Mouse (Mus musculus) spleen, embryonic (tissue): Measurements from ENCODE around the gene Hes2.

Source experiments
- CTCF ChIA-PET: fragments of 350-600 bp; sonication (Branson Sonifier 250); formaldehyde crosslinking; loops from one replicate; lab custom pipeline; 2022; lab: Charles Lee

Gene Hes2

DNA sequence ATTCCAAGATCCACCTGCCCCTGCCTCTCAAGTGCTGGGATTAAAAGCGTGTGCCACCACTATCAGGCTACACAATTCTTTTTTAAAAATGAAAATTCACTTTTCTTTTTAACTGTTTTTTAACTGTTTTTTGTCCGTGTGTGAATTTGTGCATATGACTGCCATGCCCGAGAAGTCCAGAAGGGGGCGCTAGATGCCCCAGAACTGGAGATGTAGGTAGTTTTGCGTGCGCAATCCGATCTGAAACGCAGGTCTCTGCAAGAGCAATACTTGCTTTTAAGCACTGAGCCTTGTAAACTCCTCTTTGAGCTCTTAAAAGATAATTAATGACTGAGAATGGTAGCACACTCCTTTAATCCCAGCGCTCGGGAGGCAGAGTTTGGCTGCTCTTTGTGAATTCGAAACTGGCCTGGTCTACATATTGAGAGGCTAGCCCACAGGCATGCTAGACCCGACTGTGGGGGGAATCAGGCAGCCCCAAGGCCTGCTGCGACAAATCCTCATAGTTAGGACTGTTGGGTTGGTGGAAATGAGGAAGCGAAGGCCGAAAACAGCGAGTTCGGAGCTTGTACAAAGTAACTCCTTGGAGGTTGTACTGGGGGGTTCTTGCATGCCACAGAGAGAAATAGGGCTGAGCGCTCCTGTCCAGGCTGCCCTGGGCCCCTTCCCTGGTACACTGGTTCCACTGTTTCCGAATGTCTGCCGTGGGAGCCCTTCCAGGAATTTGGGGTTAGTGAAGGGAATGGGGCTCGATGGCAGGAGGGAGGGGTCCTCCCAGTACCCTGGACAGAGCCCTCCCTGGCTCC, 685 bp upstream of the Hes2 start:
- CTCF ChIA-PET: no interaction called here

DNA sequence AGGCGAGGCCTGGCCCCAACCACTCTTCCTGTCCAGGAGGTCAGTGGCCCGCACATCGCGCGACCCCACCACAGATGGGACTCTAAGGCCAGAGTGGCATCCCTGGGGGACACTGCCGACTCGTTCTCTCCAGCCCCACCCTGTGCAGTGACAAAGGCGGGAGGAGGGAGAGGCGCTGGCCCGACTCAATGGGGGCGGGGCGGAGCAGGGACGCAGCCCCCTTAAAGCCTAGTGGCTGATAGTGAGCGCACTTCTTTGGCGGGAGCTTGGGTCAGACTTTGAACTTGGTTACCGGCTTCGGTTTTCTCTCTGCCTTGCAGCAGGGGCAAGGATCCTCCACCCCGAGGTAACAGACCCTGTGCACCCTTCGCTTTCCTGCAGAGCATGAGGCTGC, 615 bp downstream of the Hes2 start:
- CTCF ChIA-PET: interaction anchor here (1.2 kb wide), 1 partner anchor 22 kb away, joined by 3 read pairs; no protein-coding TSS in a partner anchor

DNA sequence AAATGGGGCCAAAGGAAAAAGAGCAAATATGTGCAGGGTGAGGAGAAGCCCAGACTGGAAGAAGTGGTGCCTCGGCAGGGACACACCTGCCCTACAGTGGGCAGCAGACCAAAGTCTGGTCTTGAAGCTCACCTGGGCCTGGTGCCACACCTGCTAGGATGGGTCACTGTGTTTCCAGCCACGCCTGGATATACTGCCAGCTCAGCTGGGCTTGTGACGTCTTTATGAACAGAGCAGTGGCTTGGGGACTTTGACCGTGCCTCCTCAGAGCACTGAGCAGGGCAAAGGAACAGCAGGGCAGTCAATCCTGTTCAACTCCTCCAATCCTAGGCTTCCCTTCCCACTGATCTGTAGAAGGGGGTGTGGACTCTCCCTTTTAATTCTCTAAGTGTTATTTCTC, 2.1 kb downstream of the Hes2 start:
- CTCF ChIA-PET: no interaction called here

DNA sequence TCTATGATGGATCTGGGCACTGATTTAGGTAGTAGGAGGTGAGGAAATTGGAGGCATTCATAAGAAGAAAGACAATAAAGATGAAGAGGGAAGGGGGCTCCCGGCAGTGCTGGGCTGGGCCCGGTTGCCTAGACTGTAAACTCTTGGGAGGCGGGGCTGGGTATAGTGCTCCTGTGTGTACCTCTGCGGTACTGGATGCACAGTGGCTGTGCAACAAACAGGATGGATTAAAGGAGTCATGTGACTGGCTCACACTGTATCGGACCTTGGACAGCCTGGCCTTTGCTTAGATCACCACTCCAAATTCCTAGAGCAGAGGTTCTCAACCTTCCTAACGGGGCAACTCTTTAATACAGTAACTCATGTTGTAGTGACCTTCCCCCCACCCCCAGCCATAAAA, 2.9 kb downstream of the Hes2 start:
- CTCF ChIA-PET: no interaction called here

- CTCF ChIA-PET: no interaction called here
These were observed 4.1 kb downstream of the Hes2 start for GRCm38 (mm10) chr4:152162748-152163147.

DNA sequence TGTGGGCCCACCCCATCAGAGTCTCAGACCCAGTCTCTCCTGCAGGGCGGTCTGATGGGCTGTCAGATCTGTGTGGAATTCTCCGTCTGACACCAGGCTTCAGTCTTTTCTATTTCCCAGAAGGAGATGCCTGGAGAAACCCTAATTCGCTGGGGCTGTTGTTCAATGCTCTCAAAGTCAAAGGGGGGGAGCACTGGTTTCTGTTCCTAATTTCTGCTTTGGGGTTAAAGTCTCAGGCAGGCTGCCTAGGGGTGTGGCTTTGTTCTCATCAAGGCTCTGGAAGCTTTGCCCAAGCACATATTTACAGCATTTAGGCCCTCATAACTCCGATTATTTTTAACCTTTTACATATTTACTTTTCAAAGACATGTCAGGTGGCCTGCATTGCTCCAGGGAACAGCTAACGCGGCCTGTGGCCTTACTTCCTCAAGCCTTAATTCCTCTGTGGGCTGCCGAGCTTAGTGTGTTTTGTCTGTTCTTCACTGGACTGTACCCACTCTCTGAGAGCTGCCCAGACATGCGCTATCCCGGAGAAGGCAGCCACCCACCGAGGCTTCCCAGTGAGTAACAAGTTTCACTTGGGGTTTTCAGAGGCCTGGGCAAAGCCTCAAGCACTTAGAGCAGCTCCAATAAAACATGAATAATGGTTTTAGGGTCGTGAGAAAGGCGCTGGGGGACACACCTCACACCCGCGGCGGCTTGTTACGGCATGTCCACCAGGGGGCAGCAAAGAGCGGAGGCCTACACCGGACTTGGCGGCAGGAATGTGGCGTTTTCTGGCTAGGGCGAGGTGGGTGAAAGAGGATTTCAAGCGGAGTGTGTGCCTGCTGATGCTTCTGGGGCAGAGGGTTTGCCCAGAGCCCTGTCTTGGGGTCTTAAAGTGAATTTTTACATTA, 6.6 kb downstream of the Hes2 start:
- CTCF ChIA-PET: interaction anchor here (0.6 to 2.5 kb wide), 4 partner anchors 8 to 48 kb away, joined by 3 to 11 read pairs (median 6); no protein-coding TSS in a partner anchor

DNA sequence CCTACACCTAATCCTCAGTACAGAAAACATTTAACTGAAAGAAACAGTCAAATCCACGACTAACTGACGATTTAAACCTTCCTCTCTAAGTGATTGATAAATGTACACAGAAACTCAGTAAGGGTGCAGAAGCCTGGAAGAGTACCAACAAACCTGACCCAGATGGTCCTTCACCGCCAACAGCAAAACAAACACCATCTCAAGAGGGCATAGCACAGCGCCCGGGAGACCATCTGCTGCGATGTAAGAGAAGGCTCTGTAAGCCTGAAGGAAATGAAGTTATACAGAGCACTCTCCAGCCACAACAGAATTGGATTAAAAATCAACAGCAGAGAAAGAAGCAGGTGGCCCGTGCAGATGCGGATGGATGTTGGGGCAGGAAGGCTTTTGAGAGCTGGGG, 9.4 kb downstream of the Hes2 start:
- CTCF ChIA-PET: no interaction called here

DNA sequence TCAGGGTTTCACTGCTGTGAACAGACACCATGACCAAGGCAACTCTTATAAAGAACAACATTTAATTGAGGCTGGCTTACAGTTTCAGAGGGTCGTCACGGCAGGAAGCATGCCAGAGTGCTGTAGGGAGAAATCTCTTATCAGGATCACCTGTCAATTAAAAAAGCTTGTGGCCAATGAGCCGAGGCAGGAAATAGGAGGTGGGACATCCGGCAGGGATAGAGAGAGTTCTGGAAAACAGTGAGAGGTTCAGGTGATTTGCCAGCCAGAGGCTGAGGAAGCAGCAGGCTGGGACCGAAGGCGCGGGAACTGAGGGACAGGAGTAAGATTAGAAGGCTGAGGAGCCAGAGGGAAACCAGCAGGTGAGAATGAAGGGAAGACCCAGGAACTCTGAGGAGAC, 10.4 kb downstream of the Hes2 start:
- CTCF ChIA-PET: interaction anchor here (1.1 kb wide), 1 partner anchor 12 kb away, joined by 3 read pairs; no protein-coding TSS in a partner anchor

GRCm38 (mm10) chr4:152170286-152170685, 11.6 kb downstream of the Hes2 start:
- CTCF ChIA-PET: no interaction called here

- CTCF ChIA-PET: interaction anchor here (0.6 kb wide), 1 partner anchor 280 kb away, joined by 9 read pairs; no protein-coding TSS in a partner anchor
These were observed 12.9 kb downstream of the Hes2 start for GRCm38 (mm10) chr4:152171543-152171942.

- CTCF ChIA-PET: interaction anchor here (0.9 to 2.3 kb wide), 4 partner anchors 30 to 114 kb away, joined by 3 to 11 read pairs (median 3); no protein-coding TSS in a partner anchor
These were observed 14.4 kb downstream of the Hes2 start for GRCm38 (mm10) chr4:152173041-152173440.

GRCm38 (mm10) chr4:152173956-152174355, 15.3 kb downstream of the Hes2 start:
- CTCF ChIA-PET: interaction anchor here (0.7 to 2.3 kb wide), 6 partner anchors 9 to 113 kb away, joined by 3 to 11 read pairs (median 3); no protein-coding TSS in a partner anchor

- CTCF ChIA-PET: interaction anchor here (0.7 kb wide), 1 partner anchor 274 kb away, joined by 19 read pairs; no protein-coding TSS in a partner anchor
These were observed 18.0 kb downstream of the Hes2 start for GRCm38 (mm10) chr4:152176638-152177037.

DNA sequence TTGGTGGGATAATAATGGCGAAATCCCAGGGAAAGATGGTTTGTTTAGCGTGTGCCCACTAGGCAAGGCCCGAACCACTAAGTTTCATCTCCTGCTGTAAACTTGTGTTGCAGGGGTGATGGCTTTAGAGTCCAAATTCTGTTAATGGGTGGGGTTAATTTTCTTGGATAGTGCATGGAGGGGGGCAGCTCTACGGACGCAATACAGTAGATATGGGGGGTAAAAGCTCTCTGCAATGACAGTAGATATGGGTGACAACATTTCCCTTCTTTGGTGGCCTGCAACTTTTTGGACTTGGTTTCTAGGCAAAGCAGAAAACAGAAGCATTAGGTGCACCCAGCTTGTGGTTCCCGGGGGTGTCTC, 18.5 kb downstream of the Hes2 start:
- CTCF ChIA-PET: interaction anchor here (0.5 to 0.7 kb wide), 2 partner anchors 25 to 274 kb away, joined by 4 to 19 read pairs; no protein-coding TSS in a partner anchor

DNA sequence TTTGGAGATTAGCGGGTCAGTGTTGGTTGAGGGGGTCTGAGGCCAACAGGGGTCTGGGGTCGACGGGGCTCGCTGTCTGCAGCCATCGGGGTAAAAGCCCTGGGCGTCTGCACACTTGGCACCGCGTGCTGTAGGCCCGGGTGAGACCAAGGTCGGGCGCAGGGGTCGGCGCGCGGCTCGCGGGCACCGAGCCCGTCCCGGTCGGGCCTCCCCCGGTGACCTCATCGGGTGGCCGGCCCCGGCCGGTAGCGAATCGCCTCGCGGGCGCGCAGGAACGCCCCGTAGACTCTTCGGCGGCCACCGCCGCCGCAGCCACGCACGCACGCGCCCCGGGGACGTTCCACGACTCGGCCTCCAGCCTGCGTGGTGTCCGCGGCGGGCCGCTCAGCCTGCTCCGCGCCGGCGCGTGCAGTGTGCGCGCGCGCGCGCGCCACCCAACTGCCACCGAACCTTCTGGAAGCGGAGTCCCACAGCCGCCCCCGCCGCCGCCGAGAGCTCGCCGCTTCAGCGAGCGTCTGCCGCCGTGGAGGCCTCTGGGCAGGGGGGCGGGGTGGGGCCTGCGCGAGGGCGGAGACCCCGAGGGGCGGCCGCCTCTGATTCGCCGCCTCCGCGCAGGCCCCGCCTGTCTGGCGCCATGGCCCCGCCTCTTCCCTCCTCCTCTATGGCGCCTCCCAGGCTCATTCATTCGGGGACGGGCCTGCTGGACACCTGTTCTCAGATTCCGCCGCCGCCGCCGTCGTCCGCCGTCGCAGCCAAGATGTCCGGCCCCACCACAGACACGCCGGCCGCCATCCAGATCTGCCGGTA, 19.1 kb downstream of the Hes2 start, which contains the start of gene Acot7:
Gene Acot7, plus strand, starts transcription at position 598 of the 807 bp plus-strand sequence.
- CTCF ChIA-PET: interaction anchor here (0.5 kb wide), 1 partner anchor 25 kb away, joined by 4 read pairs; no protein-coding TSS in a partner anchor

DNA sequence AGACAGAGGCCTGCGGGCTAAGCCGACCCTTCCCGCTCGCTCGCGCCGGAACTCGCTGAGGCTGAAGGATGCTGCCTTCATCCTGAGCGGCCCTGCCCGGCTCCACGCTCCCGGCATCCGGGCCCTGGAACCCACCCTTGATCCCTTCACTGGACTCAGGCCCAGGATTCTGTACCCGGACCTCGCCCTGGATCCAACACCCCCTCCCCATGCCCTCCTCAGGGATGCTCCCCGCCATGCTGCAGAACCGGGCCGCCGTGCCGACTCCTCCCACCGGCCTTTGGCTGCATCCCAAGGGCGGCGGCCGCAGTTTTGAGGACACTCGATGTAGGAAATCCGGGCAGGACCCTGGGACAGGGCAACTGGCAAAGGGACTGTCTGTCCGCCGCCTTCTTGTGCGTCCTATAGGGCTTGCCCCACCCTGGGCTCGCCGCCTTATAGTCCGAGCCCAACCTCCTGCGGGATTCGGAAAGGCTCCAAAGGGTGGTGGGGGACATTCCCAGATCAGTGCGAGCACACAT, 19.7 kb downstream of the Hes2 start:
- CTCF ChIA-PET: no interaction called here

GRCm38 (mm10) chr4:152178916-152179705, 20.4 kb downstream of the Hes2 start:
- CTCF ChIA-PET: interaction anchor here (0.5 to 1.1 kb wide), 2 partner anchors 23 to 247 kb away, joined by 3 to 5 read pairs; no protein-coding TSS in a partner anchor

DNA sequence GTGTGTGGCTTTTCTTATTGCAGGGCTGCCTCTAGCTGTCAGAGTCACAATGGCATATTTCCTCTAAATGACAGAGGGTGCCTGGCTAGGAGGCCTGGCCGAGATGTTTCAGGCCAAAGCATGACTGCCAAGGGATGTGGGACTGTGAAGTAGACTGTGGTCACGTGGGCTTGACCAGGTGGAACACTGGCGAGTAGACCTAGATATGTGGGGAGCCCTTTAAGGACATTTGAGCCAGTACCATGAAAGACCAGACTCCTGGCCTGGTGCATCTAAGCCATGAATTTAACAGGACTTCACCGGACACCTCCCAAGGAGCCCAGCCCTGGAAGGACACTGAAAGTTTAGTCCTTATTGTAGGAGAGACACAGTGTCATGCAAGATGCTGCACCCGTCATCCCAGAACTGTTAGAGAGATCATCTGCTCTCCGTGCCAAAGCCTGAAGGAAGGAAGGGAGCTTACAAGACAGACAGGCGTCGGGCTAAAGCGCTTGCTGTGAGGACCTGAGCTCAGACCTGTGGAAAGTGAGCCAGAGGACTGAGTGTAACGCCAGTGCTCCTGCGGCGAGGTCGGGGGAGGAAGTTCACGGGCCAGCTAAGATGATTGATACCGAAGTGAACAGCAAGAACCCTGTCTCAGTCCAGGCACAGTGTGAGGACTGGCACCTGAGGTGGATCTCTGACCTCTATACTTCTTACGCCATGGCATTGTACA, 21.4 kb downstream of the Hes2 start:
- CTCF ChIA-PET: interaction anchor here (0.5 to 1.1 kb wide), 2 partner anchors 24 to 246 kb away, joined by 3 to 5 read pairs; no protein-coding TSS in a partner anchor

GRCm38 (mm10) chr4:152182205-152182604, 23.5 kb downstream of the Hes2 start:
- CTCF ChIA-PET: interaction anchor here (0.5 kb wide), 1 partner anchor 58 kb away, joined by 4 read pairs; no protein-coding TSS in a partner anchor
